Mouse (Mus musculus) embryonic fibroblast, embryonic 13.5 days (primary cell): ENCODE measurements around the gene Acox1. TPM values are rescaled to one million over a fixed set of nuclear protein-coding genes. Genes with fewer than 3 reads are reported as not detected.

Experiments used
- H3K27ac ChIP-seq: 2 replicates; pipeline ENCODE4 v1.5.1; 2012; ENCODE audit warnings: low read length, control low read depth, inconsistent platforms; ENCODE audit not compliant: insufficient read depth
- H3K4me1 ChIP-seq: 2 replicates; pipeline ENCODE4 v1.6.1; 2011; ENCODE audit warnings: low read length; ENCODE audit not compliant: control insufficient read depth, insufficient read depth
- H3K4me3 ChIP-seq: 2 replicates; pipeline ENCODE4 v1.5.1; 2011; ENCODE audit warnings: mild to moderate bottlenecking, control low read depth, low read length; ENCODE audit not compliant: insufficient read depth
- CTCF ChIP-seq: IDR thresholded peaks from 2 replicates; pipeline ENCODE4 v1.5.1; 2011; ENCODE audit warnings: mild to moderate bottlenecking, control low read depth, low read length, moderate library complexity, borderline replicate concordance; ENCODE audit not compliant: insufficient read depth
- POLR2A ChIP-seq: IDR thresholded peaks from 2 replicates; pipeline ENCODE4 v1.6.1; 2011; ENCODE audit warnings: low read depth, mild to moderate bottlenecking, control low read depth, low read length, moderate library complexity
- polyA plus RNA-seq: library from polyadenylated mRNA; stranded (reverse); fragments of >200 nt; gene quantifications from 2 replicates; pipeline ENCODE4 v1.2.4, GENCODE M21; 2011; ENCODE audit warnings: low read depth; ENCODE audit not compliant: missing spikeins, insufficient read length

Gene Acox1
- polyA plus RNA-seq, 1 experiment: 54.3 TPM

- no peak overlapping the region for H3K4me3 ChIP-seq
- H3K27ac ChIP-seq: no peak overlapping the region
- TF ChIP-seq CTCF: no peak
- peaks cover 6% of the 10 kb centered on the region for H3K4me1 ChIP-seq
Observed at GRCm38 (mm10) chr11:116213877-116214510, 15.1 kb upstream of the Acox1 start.

DNA sequence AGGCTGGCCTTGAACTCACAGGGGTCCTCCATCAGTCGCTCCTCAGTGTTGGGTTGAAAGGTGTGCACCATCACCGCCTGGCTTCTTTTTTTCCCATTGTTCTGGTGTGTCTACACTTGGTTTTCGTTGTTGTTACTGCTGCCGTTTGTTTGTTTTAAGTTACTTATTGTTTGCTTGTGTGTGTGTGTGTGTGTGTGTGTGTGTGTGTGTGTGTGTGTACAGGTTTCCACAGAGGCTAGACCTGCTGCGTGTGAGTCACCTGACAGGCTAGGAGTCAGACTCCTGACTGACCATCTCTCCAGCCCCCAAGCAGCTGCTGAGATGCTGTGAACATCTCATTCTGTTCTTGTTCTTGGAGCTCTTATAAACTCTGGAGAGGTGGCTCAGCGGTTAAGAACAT, 14.0 kb upstream of the Acox1 start:
- TF ChIP-seq POLR2A (no peak), CTCF (no peak)
- Histone ChIP-seq H3K4me1 (no peaks in the 10 kb centered on the region), H3K4me3 (no peak overlapping the region), H3K27ac (no peak overlapping the region)

DNA sequence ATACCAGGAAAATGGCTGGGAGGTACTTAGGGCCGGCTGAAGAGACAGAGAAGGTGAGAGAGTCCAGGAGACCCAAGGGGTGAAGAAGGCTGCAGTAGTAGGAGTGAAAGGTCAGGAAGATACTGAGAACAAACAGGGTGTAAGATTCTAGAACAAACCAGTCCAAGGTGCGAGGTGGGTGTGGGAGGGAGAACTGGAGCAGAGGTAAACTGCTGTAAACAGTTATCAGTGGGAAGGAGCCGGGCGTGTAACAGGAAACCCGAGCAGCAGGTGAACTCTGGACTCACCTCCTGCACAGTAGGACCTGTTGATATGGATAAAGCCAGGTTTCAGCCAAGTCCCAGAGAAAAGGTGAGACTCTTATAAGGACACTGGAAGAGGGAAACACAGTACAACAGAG, 11.9 kb upstream of the Acox1 start:
- no peak overlapping the region for H3K4me3 ChIP-seq
- no peaks in the 10 kb centered on the region for H3K4me1 ChIP-seq
- no peak overlapping the region for H3K27ac ChIP-seq
- no peak for TF ChIP-seq POLR2A
- TF ChIP-seq CTCF: no peak

- no peak for TF ChIP-seq CTCF
- no peak for TF ChIP-seq POLR2A
- H3K27ac ChIP-seq: no peak overlapping the region
- no peak overlapping the region for H3K4me3 ChIP-seq
- no peaks in the 10 kb centered on the region for H3K4me1 ChIP-seq
Observed at GRCm38 (mm10) chr11:116209257-116209656, 10.4 kb upstream of the Acox1 start.

DNA sequence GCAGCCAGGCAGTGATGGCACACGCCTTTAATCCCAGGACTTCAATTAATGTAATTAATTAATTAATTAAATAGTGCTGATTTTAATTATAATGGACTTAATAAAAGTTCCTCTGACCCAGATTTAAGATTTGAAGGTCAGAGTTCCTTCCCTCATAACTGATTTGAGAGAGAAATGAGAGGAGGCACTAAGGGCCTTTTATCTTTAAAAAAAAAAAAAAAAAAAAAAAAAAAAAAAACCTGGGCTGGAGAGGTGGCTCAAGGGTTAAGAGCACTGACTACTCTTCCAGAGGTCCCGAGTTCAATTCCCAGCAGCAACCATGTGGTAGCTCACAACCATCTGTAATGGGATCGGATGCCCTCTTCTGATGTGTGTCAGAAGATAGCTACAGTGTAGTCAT, 9.8 kb upstream of the Acox1 start:
- H3K4me3 ChIP-seq: no peak overlapping the region
- TF ChIP-seq CTCF (no peak), POLR2A (no peak)

DNA sequence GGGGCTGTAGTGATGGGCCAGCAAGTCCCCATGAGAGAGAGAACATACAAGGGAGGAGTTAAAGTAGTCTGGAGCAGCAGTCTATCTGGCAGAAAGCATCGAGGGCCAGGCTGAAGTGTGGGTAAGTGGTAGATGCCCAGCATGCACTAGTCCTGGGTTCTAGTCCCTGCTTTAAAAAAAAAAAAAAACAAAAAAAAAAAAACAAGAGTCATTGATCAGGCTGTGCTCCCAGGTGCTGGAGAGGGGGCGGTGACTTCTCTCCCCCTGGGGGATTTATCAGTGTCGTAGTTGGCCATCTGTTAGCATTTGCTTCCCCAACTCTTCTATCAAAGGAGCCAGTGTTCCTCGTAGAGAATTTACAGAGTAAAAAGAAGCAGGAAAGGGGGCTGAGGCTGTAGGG, 7.8 kb upstream of the Acox1 start:
- TF ChIP-seq POLR2A (no peak), CTCF (no peak)
- no peak overlapping the region for H3K4me3 ChIP-seq
- H3K4me1 ChIP-seq: no peaks in the 10 kb centered on the region
- no peak overlapping the region for H3K27ac ChIP-seq

More for the DNA sequence above, 9.8 kb upstream of the Acox1 start:
- H3K27ac ChIP-seq: no peak overlapping the region
- no peaks in the 10 kb centered on the region for H3K4me1 ChIP-seq

GRCm38 (mm10) chr11:116203150-116203549, 4.3 kb upstream of the Acox1 start:
- no peaks in the 10 kb centered on the region for H3K4me1 ChIP-seq
- no peak overlapping the region for H3K4me3 ChIP-seq
- no peak for TF ChIP-seq CTCF
- no peak for TF ChIP-seq POLR2A
- no peak overlapping the region for H3K27ac ChIP-seq

GRCm38 (mm10) chr11:116201151-116201550, 2.3 kb upstream of the Acox1 start:
- TF ChIP-seq CTCF: no peak
- no peak for TF ChIP-seq POLR2A
- no peak overlapping the region for H3K27ac ChIP-seq
- no peaks in the 10 kb centered on the region; the same call in 1 of the 2 replicates for H3K4me1 ChIP-seq
- H3K4me3 ChIP-seq: no peak overlapping the region

GRCm38 (mm10) chr11:116198132-116198531, 713 bp downstream of the Acox1 start:
- peak overlapping the region; percentile 81 for H3K4me3 ChIP-seq
- H3K4me1 ChIP-seq: no peaks in the 10 kb centered on the region; the same call in none of the 2 replicates
- TF ChIP-seq POLR2A (no peak), CTCF (no peak)
- peak overlapping the region; percentile 6 for H3K27ac ChIP-seq

GRCm38 (mm10) chr11:116197584-116197906, 1.3 kb downstream of the Acox1 start:
- H3K4me3 ChIP-seq: peak overlapping the region; percentile 42
- H3K27ac ChIP-seq: no peak overlapping the region
- TF ChIP-seq CTCF (no peak), POLR2A (no peak)
- H3K4me1 ChIP-seq: no peaks in the 10 kb centered on the region; the same call in none of the 2 replicates
